Mouse (Mus musculus) lung, postnatal 0 days (tissue): ENCODE measurements around the gene Arhgap10.

Experiments used
- CTCF ChIP-seq: IDR thresholded peaks from 2 replicates; pipeline ENCODE4 v1.5.1; 2016; ENCODE audit warnings: antibody characterized with exemption, mild to moderate bottlenecking
- EP300 ChIP-seq: IDR thresholded peaks from 2 replicates; pipeline ENCODE4 v1.6.1; 2016; ENCODE audit warnings: antibody characterized with exemption, mild to moderate bottlenecking, control low read depth

GRCm38 (mm10) chr8:77428420-77428819 lies 89.3 kb downstream of the Arhgap10 start:
- no peak for TF ChIP-seq CTCF
- no peak for TF ChIP-seq EP300
